Mouse (Mus musculus) right cerebral cortex, postnatal 36 days (tissue): Measurements from ENCODE around the gene Olfr1098.

ENCODE experiments used
- DNase-seq, 2 experiments: peaks; one replicate each; pipeline ENCODE4 v3.0.0; 2022; ENCODE audit warnings: low spot score in 2 of 2, mixed read lengths in 1 of 2

The Olfr1098 gene

GRCm38 (mm10) chr2:86924445-86924844, at the start of gene Olfr1098:
Gene Olfr1098, minus strand, starts transcription at chr2:86924545.
- no peak for DNase-seq

DNA sequence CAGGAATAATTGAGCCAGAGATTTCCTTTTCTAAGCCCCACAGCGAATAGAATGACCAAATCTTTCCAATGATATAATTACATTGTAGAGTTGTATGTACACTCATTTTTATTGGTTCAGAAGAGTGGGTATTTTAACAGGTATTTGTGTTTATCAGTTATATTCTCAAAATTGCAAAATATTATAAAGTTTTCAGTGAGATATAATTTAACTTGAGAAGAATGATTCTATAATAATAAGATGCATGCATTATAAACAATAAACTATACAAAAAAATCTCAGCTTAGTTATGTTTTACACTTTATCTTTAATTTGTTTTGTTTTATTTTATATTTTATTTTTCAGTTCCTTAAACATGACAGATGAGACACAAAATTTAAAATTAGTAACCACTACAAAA, 36.2 kb upstream of the Olfr1098 start, which contains the start of gene Olfr1099:
Gene Olfr1099 (minus strand): TSS at position 101 of the 400 bp plus-strand sequence.
- DNase-seq: no peak

DNA sequence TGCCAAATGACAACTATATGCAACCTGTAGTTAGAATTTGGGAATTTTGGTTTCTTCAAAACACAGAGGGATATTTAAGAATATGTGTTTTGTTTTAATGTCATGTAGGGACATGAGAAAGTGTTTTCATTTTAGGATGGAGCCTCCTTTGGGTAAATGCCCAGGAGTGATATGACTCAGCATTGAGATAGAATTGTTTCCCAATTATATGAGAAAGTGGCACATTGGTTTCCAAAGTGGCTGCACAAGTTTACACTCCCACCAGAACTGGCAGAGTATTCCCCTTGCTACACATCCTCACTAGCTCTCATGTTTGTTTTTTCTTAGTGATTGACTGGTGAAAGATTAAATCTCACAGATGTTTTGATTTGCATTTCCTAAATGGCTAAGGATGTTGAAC, 2.2 kb upstream of the Olfr1098 start:
- DNase-seq: peak in 1 of 2 experiments; percentile 9

GRCm38 (mm10) chr2:86905647-86906046, 18.7 kb downstream of the Olfr1098 start:
- DNase-seq: no peak

- DNase-seq: no peak
Observed at GRCm38 (mm10) chr2:86892116-86892515, 32.2 kb downstream of the Olfr1098 start, which contains the start of gene Olfr1097. Gene Olfr1097, minus strand, starts transcription at chr2:86892216.

- no peak for DNase-seq
Observed at GRCm38 (mm10) chr2:86874702-86875101, 49.6 kb downstream of the Olfr1098 start, which contains the start of gene Gm13723. Gene Gm13723, minus strand, starts transcription at chr2:86874802.
